Mouse (Mus musculus): ENCODE measurements around the gene Man2a2. TPM values are rescaled to one million over a fixed set of nuclear protein-coding genes. Genes with fewer than 3 reads are reported as not detected.

Man2a2 gene
- polyA plus RNA-seq, 1 experiment from 2014 or later = 7.3 TPM

GRCm38 (mm10) chr7:80394600-80394999, 23.4 kb upstream of the Man2a2 start:
- Histone ChIP-seq H3K4me1 (replicated peaks; ENCODE audit: insufficient read depth, low read length) (no peaks in the 10 kb centered on the region), H3K27ac (no peak overlapping the region), H3K9ac (ENCODE audit: low read depth, low read length) (no peak overlapping the region), H3K27me3 (ENCODE audit: insufficient read depth, low read length) (no peaks in the 10 kb centered on the region), H3K9me3 (replicated peaks; ENCODE audit: low read length) (no peaks in the 10 kb centered on the region), H3K4me2 (ENCODE audit: low read length) (no peak overlapping the region), H3K4me3 (replicated peaks; ENCODE audit: low read depth, low read length) (no peak overlapping the region), H3K36me3 (ENCODE audit: insufficient read depth, low read length) (peaks cover 64% of the 10 kb centered on the region)
- no peak for DNase-seq (ENCODE audit: low spot score)
- WGBS = 96% methylated on average over 4 of the region's 4 CpGs
- ATAC-seq (replicated peaks; ENCODE audit: low FRiP score, low read depth) = no peak
- TF ChIP-seq CTCF (IDR thresholded peaks at IDR 0.05; ENCODE audit: low read depth) = no peak

DNA sequence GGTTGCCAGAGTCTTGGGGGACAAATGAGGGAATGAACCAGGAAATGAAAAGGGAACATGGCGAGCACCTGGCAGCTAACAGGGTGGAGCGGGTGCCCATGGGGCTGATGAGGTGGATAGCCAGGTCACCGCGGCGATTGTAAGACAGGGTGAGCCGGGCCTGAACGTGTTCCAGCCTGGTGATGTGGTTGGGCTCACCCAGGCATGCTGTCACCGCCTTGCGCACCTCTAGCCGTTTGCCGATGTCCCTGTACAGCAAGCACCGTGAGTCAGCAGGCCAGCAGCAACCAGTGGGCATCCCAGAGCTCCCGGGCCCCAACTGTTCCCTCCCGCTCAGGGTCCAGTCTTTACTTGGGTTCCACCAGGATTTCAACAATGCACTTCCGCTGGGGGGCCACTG, 20.9 kb upstream of the Man2a2 start:
- 87% methylated on average over 15 of the region's 15 CpGs for WGBS
- TF ChIP-seq CTCF (IDR thresholded peaks at IDR 0.05; ENCODE audit: low read depth) = no peak
- H3K4me2 ChIP-seq (ENCODE audit: low read length) = no peak overlapping the region
- DNase-seq (ENCODE audit: low spot score) = no peak
- no peak for ATAC-seq (replicated peaks; ENCODE audit: low FRiP score, low read depth)
- peaks cover 59% of the 10 kb centered on the region for H3K36me3 ChIP-seq (ENCODE audit: insufficient read depth, low read length)
- H3K9me3 ChIP-seq (replicated peaks; ENCODE audit: low read length) = no peaks in the 10 kb centered on the region
- H3K9ac ChIP-seq (ENCODE audit: low read depth, low read length) = no peak overlapping the region
- H3K4me1 ChIP-seq (replicated peaks; ENCODE audit: insufficient read depth, low read length) = peaks cover 8% of the 10 kb centered on the region; the same call in 1 of the 2 replicates
- H3K27ac ChIP-seq = no peak overlapping the region
- H3K4me3 ChIP-seq (replicated peaks; ENCODE audit: low read depth, low read length) = no peak overlapping the region
- no peaks in the 10 kb centered on the region for H3K27me3 ChIP-seq (ENCODE audit: insufficient read depth, low read length)

DNA sequence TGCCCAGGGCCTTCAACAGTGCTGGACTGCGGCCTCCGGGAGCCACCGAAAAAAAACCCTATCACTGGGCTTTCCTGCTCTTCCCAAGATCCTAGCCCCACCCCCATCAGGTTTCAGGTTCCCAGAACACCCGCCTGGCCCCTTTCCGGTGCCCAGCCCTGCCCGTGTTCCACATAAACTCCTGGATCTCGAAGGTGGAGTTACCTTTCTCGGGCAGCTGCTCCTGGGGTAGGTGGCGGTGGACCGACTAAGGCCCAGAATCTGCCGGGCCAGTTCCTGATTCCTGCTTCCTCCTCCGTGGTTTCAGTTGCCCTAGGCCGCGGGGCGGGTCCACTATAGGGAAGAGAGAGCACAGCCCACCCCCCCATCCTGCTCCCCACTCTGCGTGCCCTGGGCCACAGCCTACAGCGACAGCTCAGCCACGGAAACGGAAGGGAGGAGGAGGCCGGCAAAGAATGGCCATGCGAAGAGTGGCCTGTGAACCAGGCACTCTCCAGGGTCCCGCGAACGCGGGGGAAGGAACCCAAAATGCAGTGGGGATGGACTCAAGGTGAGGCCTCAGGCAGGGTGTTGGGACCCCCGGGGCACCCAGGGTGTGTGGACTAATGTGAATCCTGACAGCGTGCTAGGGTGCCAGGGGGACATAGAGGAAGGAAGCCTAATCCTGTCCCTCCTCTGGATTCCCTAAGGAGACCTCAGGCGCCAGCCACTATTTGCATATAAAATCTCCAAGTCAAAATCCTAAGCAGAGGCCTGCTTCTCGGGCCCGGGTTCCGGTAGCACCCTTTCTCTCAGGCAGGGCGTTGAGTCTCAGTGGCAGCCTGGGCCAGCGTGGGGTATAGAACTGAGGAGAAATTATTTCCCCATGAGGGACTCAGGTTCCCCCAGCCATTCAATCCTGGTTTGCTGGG, 16.7 kb upstream of the Man2a2 start, which contains the start of gene Fes:
Gene Fes (minus strand): TSS at position 314 of the 911 bp plus-strand sequence.
- peak; percentile 38 for ATAC-seq (replicated peaks; ENCODE audit: low FRiP score, low read depth)
- H3K9ac ChIP-seq (ENCODE audit: low read depth, low read length) = peak within 1 kb of the TSS; percentile 50
- H3K4me1 ChIP-seq (replicated peaks; ENCODE audit: insufficient read depth, low read length) = peaks cover 16% of the 10 kb centered on the region; the same call in 1 of the 2 replicates
- 9% methylated on average over 33 of the region's 33 CpGs for WGBS
- peaks cover 39% of the 10 kb centered on the region for H3K36me3 ChIP-seq (ENCODE audit: insufficient read depth, low read length)
- peak within 1 kb of the TSS; percentile 70 for H3K27ac ChIP-seq
- peak; percentile 77 for DNase-seq (ENCODE audit: low spot score)
- H3K4me3 ChIP-seq (replicated peaks; ENCODE audit: low read depth, low read length) = peak within 1 kb of the TSS; percentile 26
- H3K4me2 ChIP-seq (ENCODE audit: low read length) = peak within 1 kb of the TSS; percentile 57
- no peaks in the 10 kb centered on the region for H3K27me3 ChIP-seq (ENCODE audit: insufficient read depth, low read length)
- TF ChIP-seq CTCF (IDR thresholded peaks at IDR 0.05; ENCODE audit: low read depth) = no peak
- H3K9me3 ChIP-seq (replicated peaks; ENCODE audit: low read length) = no peaks in the 10 kb centered on the region

DNA sequence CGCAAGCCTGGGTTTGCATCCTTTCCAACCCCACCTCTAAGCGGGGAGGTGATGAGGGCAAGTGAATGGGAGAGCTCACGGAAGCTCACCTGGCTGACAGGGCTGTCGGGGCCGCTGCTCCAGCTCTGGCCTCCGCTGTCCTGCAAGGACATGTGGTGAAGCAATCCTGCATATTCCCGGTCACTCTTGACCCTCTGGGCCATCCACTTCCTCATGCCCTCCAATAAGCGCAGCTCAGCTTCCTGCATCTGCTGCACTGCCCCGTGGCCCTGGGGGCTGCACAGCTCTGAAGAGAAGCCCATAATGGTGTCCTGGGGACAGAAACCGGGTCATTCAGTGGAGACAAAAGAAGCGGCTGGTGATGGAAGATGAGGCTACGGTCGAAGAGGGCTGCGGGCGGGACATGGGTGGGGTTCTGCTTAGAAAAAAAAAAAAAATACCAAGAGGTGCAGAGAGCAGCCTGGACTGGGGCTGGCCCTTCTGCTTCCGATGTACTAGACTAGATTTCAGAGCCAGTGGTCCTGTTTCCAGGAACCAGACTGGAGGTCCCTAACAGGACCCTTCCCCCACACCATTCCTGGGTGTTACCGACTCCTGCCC, 16.0 kb upstream of the Man2a2 start:
- TF ChIP-seq CTCF (IDR thresholded peaks at IDR 0.05; ENCODE audit: low read depth) = no peak
- Histone ChIP-seq H3K4me1 (replicated peaks; ENCODE audit: insufficient read depth, low read length) (peaks cover 16% of the 10 kb centered on the region; the same call in 1 of the 2 replicates), H3K36me3 (ENCODE audit: insufficient read depth, low read length) (peaks cover 38% of the 10 kb centered on the region), H3K9ac (ENCODE audit: low read depth, low read length) (peak overlapping the region; percentile 50), H3K4me3 (replicated peaks; ENCODE audit: low read depth, low read length) (peak overlapping the region; percentile 26), H3K27me3 (ENCODE audit: insufficient read depth, low read length) (no peaks in the 10 kb centered on the region), H3K9me3 (replicated peaks; ENCODE audit: low read length) (no peaks in the 10 kb centered on the region), H3K4me2 (ENCODE audit: low read length) (peak overlapping the region; percentile 57), H3K27ac (peak overlapping the region; percentile 70)
- no peak for ATAC-seq (replicated peaks; ENCODE audit: low FRiP score, low read depth)
- 39% methylated on average over 17 of the region's 17 CpGs for WGBS
- DNase-seq (ENCODE audit: low spot score) = peak; percentile 32

- 39% methylated on average over 18 of the region's 18 CpGs for WGBS
- peaks cover 30% of the 10 kb centered on the region for H3K36me3 ChIP-seq (ENCODE audit: insufficient read depth, low read length)
- H3K9me3 ChIP-seq (replicated peaks; ENCODE audit: low read length) = no peaks in the 10 kb centered on the region
- TF ChIP-seq CTCF (IDR thresholded peaks at IDR 0.05; ENCODE audit: low read depth) = peak; percentile 94
- H3K4me2 ChIP-seq (ENCODE audit: low read length) = peak overlapping the region; percentile 57
- peak; percentile 65 for ATAC-seq (replicated peaks; ENCODE audit: low FRiP score, low read depth)
- H3K9ac ChIP-seq (ENCODE audit: low read depth, low read length) = peak overlapping the region; percentile 40; the same call in 1 of the 2 replicates
- peak overlapping the region; percentile 26 for H3K4me3 ChIP-seq (replicated peaks; ENCODE audit: low read depth, low read length)
- peak overlapping the region; percentile 68 for H3K27ac ChIP-seq
- peaks cover 16% of the 10 kb centered on the region; the same call in 1 of the 2 replicates for H3K4me1 ChIP-seq (replicated peaks; ENCODE audit: insufficient read depth, low read length)
- DNase-seq (ENCODE audit: low spot score) = peak; percentile 96
- no peaks in the 10 kb centered on the region for H3K27me3 ChIP-seq (ENCODE audit: insufficient read depth, low read length)
Observed at GRCm38 (mm10) chr7:80386235-80386930, 15.2 kb upstream of the Man2a2 start.

DNA sequence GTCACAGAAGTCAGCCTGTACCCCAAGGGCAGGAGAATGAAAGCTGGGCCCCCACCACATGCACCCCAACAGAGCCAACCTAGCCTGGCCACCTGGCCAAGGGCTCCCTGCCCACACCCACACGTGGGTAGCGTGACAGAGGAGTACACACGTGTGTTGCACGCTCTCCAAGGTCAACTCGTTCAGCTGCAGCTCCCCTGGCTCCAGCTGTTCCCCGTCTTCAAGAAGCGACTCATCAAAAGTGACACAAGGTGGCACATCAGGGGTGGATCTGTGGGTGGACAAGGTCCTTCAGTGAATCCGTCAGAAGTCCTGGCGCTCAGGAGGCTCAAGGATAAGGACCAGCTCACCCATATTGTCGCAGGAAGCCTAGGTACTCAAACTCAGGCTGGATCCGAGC, 11.7 kb upstream of the Man2a2 start:
- Histone ChIP-seq H3K27me3 (ENCODE audit: insufficient read depth, low read length) (no peaks in the 10 kb centered on the region), H3K9me3 (replicated peaks; ENCODE audit: low read length) (no peaks in the 10 kb centered on the region), H3K27ac (no peak overlapping the region), H3K4me1 (replicated peaks; ENCODE audit: insufficient read depth, low read length) (peaks cover 12% of the 10 kb centered on the region; the same call in 1 of the 2 replicates), H3K9ac (ENCODE audit: low read depth, low read length) (no peak overlapping the region), H3K36me3 (ENCODE audit: insufficient read depth, low read length) (0 out of 2 replicates have a peak, but pooled peaks cover 12% of the 10 kb centered on the region), H3K4me2 (ENCODE audit: low read length) (no peak overlapping the region), H3K4me3 (replicated peaks; ENCODE audit: low read depth, low read length) (no peak overlapping the region)
- DNase-seq (ENCODE audit: low spot score) (no peak), ATAC-seq (replicated peaks; ENCODE audit: low FRiP score, low read depth) (no peak)
- TF ChIP-seq CTCF (IDR thresholded peaks at IDR 0.05; ENCODE audit: low read depth) = no peak
- WGBS = 60% methylated on average over 11 of the region's 11 CpGs

All from kidney, postnatal 0 days (tissue).